ENCODE assay signal across 9 mouse cellular contexts in genomic region chr14:75761028-75761805, GRCm38 (mm10). TPM values are rescaled to one million over a fixed set of nuclear protein-coding genes. Genes with fewer than 3 reads are reported as not detected.
A peak's percentile ranks its signal among the peaks of the same experiment; 100 is the strongest.
DNase-seq lines count a peak whose midpoint lies in the region; ATAC-seq and TF ChIP-seq lines count a peak whose summit lies in the region.
"Had no signal": no experiment of that assay in that cellular context is flagged by ENCODE, and none has a peak within 500 bp of the region (broad histone marks: within the 10 kb centered on the region; RNA-seq: fewer than 3 reads in every experiment).

No protein-coding gene starts in this region.

- H3K4me3 ChIP-seq in neural tube, embryonic 11.5 days (ENCODE audit: low read depth, low read length), result no peak overlapping the region
- H3K4me3 ChIP-seq in neural tube, embryonic 15.5 days (replicated peaks), result no peak overlapping the region
- no peak overlapping the region for H3K4me3 ChIP-seq in liver, embryonic 15.5 days (replicated peaks)
- no peak overlapping the region for H3K4me3 ChIP-seq in small intestine, adult 2 months (ENCODE audit: low read depth, low read length)
- H3K4me3 ChIP-seq: neural tube, embryonic 12.5 days had no signal

- no peaks in the 10 kb centered on the region for H3K9me3 ChIP-seq in neural tube, embryonic 11.5 days (ENCODE audit: control insufficient read depth, low read length)
- no peaks in the 10 kb centered on the region for H3K9me3 ChIP-seq in neural tube, embryonic 15.5 days (replicated peaks)
- H3K9me3 ChIP-seq in liver, embryonic 15.5 days (replicated peaks), result no peaks in the 10 kb centered on the region
- H3K9me3 ChIP-seq: neural tube, embryonic 12.5 days had no signal

- H3K9ac ChIP-seq in neural tube, embryonic 11.5 days (ENCODE audit: low read length), result no peak overlapping the region
- H3K9ac ChIP-seq in neural tube, embryonic 15.5 days (replicated peaks), result no peak overlapping the region
- H3K9ac ChIP-seq in liver, embryonic 15.5 days, result peak overlapping the region; percentile 26; the same call in 1 of the 2 replicates
- H3K9ac ChIP-seq: neural tube, embryonic 12.5 days had no signal

- WGBS in neural tube, embryonic 11.5 days, result 62% methylated on average over 10 of the region's 10 CpGs
- WGBS in neural tube, embryonic 15.5 days, result 64% methylated on average over 10 of the region's 10 CpGs
- 32% methylated on average over 10 of the region's 10 CpGs for WGBS in liver, embryonic 15.5 days (ENCODE audit: insufficient replicate concordance)
- WGBS in small intestine, adult 2 months, result 62% methylated on average over 10 of the region's 10 CpGs

- DNase-seq in adrenal gland, postnatal 10 days, result peak; percentile 67
- no peak for DNase-seq in adrenal gland, postnatal 25 days
- peak; percentile 23 for DNase-seq in neural tube, embryonic 11.5 days (ENCODE audit: low spot score)
- DNase-seq in cerebellum, postnatal 14 days, result peak; percentile 67 to 72

- TF ChIP-seq POLR2A in small intestine, adult 2 months (IDR thresholded peaks at IDR 0.05; ENCODE audit: low read depth, low read length), result no peak

- H3K36me3 ChIP-seq in neural tube, embryonic 11.5 days (ENCODE audit: control insufficient read depth, insufficient read depth, low read length), result 0 out of 2 replicates have a peak, but pooled peaks cover 2% of the 10 kb centered on the region
- H3K36me3 ChIP-seq in neural tube, embryonic 15.5 days, result peaks cover 21% of the 10 kb centered on the region
- H3K36me3 ChIP-seq in liver, embryonic 15.5 days (replicated peaks), result peaks cover 15% of the 10 kb centered on the region
- 0 out of 2 replicates have a peak, but pooled peaks cover 1% of the 10 kb centered on the region for H3K36me3 ChIP-seq in small intestine, adult 2 months (ENCODE audit: control insufficient read depth, insufficient read depth, low read length)

- no peak overlapping the region for H3K4me2 ChIP-seq in neural tube, embryonic 11.5 days (ENCODE audit: low read depth)
- H3K4me2 ChIP-seq in neural tube, embryonic 15.5 days, result no peak overlapping the region
- peak overlapping the region; percentile 21 for H3K4me2 ChIP-seq in liver, embryonic 15.5 days
- H3K4me2 ChIP-seq: neural tube, embryonic 12.5 days had no signal

- no peaks in the 10 kb centered on the region for H3K27me3 ChIP-seq in neural tube, embryonic 11.5 days (ENCODE audit: control insufficient read depth, insufficient read depth, low read length)
- H3K27me3 ChIP-seq in neural tube, embryonic 15.5 days (replicated peaks), result peaks cover 5% of the 10 kb centered on the region; the same call in 1 of the 2 replicates
- peaks cover 4% of the 10 kb centered on the region for H3K27me3 ChIP-seq in liver, embryonic 15.5 days
- H3K27me3 ChIP-seq in small intestine, adult 2 months (ENCODE audit: control insufficient read depth, insufficient read depth, low read length), result no peaks in the 10 kb centered on the region
- H3K27me3 ChIP-seq: neural tube, embryonic 12.5 days had no signal

- peak; percentile 49; the same call in 1 of the 2 replicates for TF ChIP-seq CTCF in small intestine, adult 2 months (IDR thresholded peaks at IDR 0.05; ENCODE audit: extremely low read depth, insufficient read length, insufficient replicate concordance, low read depth, low read length)

- H3K27ac ChIP-seq in neural tube, embryonic 11.5 days (ENCODE audit: low read depth, low read length), result no peak overlapping the region
- no peak overlapping the region for H3K27ac ChIP-seq in neural tube, embryonic 15.5 days (replicated peaks)
- peak overlapping the region; percentile 39; the same call in 1 of the 2 replicates for H3K27ac ChIP-seq in liver, embryonic 15.5 days (replicated peaks)
- no peak overlapping the region for H3K27ac ChIP-seq in small intestine, adult 2 months (ENCODE audit: insufficient read depth, low read depth, low read length)
- H3K27ac ChIP-seq: neural tube, embryonic 12.5 days had no signal

- no peaks in the 10 kb centered on the region for H3K4me1 ChIP-seq in neural tube, embryonic 11.5 days (ENCODE audit: control insufficient read depth, insufficient read depth, low read length)
- H3K4me1 ChIP-seq in neural tube, embryonic 15.5 days, result no peaks in the 10 kb centered on the region
- H3K4me1 ChIP-seq in liver, embryonic 15.5 days (replicated peaks), result peaks cover 9% of the 10 kb centered on the region
- no peaks in the 10 kb centered on the region for H3K4me1 ChIP-seq in small intestine, adult 2 months (ENCODE audit: control insufficient read depth, insufficient read depth, insufficient read length, low read length)
- H3K4me1 ChIP-seq: neural tube, embryonic 12.5 days had no signal

- no peak for ATAC-seq in neural tube, embryonic 11.5 days (ENCODE audit: insufficient read depth, low FRiP score, low TSS enrichment)
- ATAC-seq in neural tube, embryonic 15.5 days (ENCODE audit: low FRiP score), result no peak
- ATAC-seq in hematopoietic stem cell, adult 5-6 weeks (replicated peaks in 1 of 2; ENCODE audit: insufficient read depth in 1 of 2, low FRiP score in 2 of 2, low TSS enrichment in 1 of 2, low read depth in 1 of 2, poor library complexity in 2 of 2, severe bottlenecking in 2 of 2), result peak; percentile 71 to 84
- ATAC-seq in liver, embryonic 15.5 days (ENCODE audit: insufficient read depth), result peak; percentile 70; the same call in 1 of the 2 replicates

RNA-seq across cellular contexts. Expression of gene Cog3, which starts 6.9 kb away (rescaled TPM):
- 10 to 100 TPM; 21.5 to 23.2 TPM for total RNA-seq in adrenal gland, postnatal 10 days (2021)
- 24.9 and 29.8 TPM in 2 replicates for total RNA-seq in adrenal gland, postnatal 25 days (2021)
- 26.4 and 30.0 TPM in 2 replicates for polyA plus RNA-seq in neural tube, embryonic 11.5 days (2014; fragmentation: Nextera tagmentation; extraction: Ambion mirVana)
- 17.2 and 18.0 TPM in 2 replicates for polyA plus RNA-seq in neural tube, embryonic 15.5 days (2015; fragmentation: Nextera tagmentation; extraction: Ambion mirVana)
- total RNA-seq in hematopoietic stem cell, adult 5-6 weeks (2017), result 27.0 and 27.6 TPM in 2 replicates
- 6.9 and 7.1 TPM in 2 replicates for polyA plus RNA-seq in liver, embryonic 15.5 days (2015; fragmentation: Nextera tagmentation; extraction: Ambion mirVana)
- polyA plus RNA-seq in small intestine, adult 2 months (2012; rRNA removed), result 3.3 and 5.7 TPM in 2 replicates

RNA-seq across cellular contexts. Expression of gene Slc25a30, which starts 25.6 kb away (rescaled TPM):
- total RNA-seq in adrenal gland, postnatal 10 days (2021), result 10 to 100 TPM; 35.2 to 50.6 TPM
- total RNA-seq in adrenal gland, postnatal 25 days (2021), result 246 and 276 TPM in 2 replicates
- 7.5 and 7.9 TPM in 2 replicates for polyA plus RNA-seq in neural tube, embryonic 11.5 days (2014; fragmentation: Nextera tagmentation; extraction: Ambion mirVana)
- polyA plus RNA-seq in neural tube, embryonic 15.5 days (2015; fragmentation: Nextera tagmentation; extraction: Ambion mirVana), result 7.0 and 8.1 TPM in 2 replicates
- total RNA-seq in hematopoietic stem cell, adult 5-6 weeks (2017), result 23.5 and 30.9 TPM in 2 replicates
- 1.5 and 1.8 TPM in 2 replicates for polyA plus RNA-seq in liver, embryonic 15.5 days (2015; fragmentation: Nextera tagmentation; extraction: Ambion mirVana)
- 0.95 and 1.2 TPM in 2 replicates for polyA plus RNA-seq in small intestine, adult 2 months (2012; rRNA removed)

Comparison
In these comparisons a context has a peak if more than half of its experiments do, and no peak if none do; other contexts are left out.
1. ATAC-seq: peak in hematopoietic stem cell, adult 5-6 weeks (2 of 2) and liver, embryonic 15.5 days (single experiment); none in neural tube, embryonic 11.5 days (single experiment) and neural tube, embryonic 15.5 days (single experiment).